Mouse (Mus musculus) intestine, postnatal 0 days (tissue): ENCODE measurements at regions not wholly inside any gene's neighbourhood (a gene's known extent, or its start where the extent isn't known, plus 50 kb on each side); places are given as distances from the start of the nearest gene placed in this dataset.

ENCODE experiments used
- ATAC-seq: fragments of 200-750 bp; cut with Nextera tagmentation; 2 replicates; pipeline ENCODE4 v1.8.0; 2017; ENCODE audit warnings: mild to moderate bottlenecking, moderate TSS enrichment, moderate library complexity
- H3K27ac ChIP-seq: fragments of 300-500 bp; sonication (generic); 2 replicates; pipeline ENCODE4 v1.5.1; 2014; ENCODE audit warnings: mild to moderate bottlenecking, low read depth, low read length, moderate library complexity
- H3K27me3 ChIP-seq: fragments of 300-500 bp; sonication (generic); replicated peaks from 2 replicates; pipeline ENCODE4 v1.6.1; 2014; ENCODE audit warnings: low read length, mixed read lengths; ENCODE audit not compliant: control insufficient read depth, insufficient read depth
- H3K36me3 ChIP-seq: fragments of 300-500 bp; sonication (generic); 2 replicates; pipeline ENCODE4 v1.6.1; 2014; ENCODE audit warnings: mild to moderate bottlenecking, moderate library complexity; ENCODE audit not compliant: control insufficient read depth, insufficient read depth
- H3K4me1 ChIP-seq: fragments of 300-500 bp; sonication (generic); replicated peaks from 2 replicates; pipeline ENCODE4 v1.6.1; 2014; ENCODE audit warnings: antibody characterized with exemption, low read length, mixed read lengths; ENCODE audit not compliant: control insufficient read depth, insufficient read depth
- H3K4me2 ChIP-seq: fragments of 300-500 bp; sonication (generic); replicated peaks from 2 replicates; pipeline ENCODE4 v1.6.1; 2014; ENCODE audit warnings: low read depth, mild to moderate bottlenecking, moderate library complexity
- H3K4me3 ChIP-seq: fragments of 300-500 bp; sonication (generic); 2 replicates; pipeline ENCODE4 v1.5.1; 2014; ENCODE audit warnings: low read depth, low read length
- H3K9ac ChIP-seq: fragments of 300-500 bp; sonication (generic); 2 replicates; pipeline ENCODE4 v1.6.1; 2014; ENCODE audit warnings: mild to moderate bottlenecking, low read depth, low read length
- H3K9me3 ChIP-seq: fragments of 300-500 bp; sonication (generic); 2 replicates; pipeline ENCODE4 v1.6.1; 2016; ENCODE audit warnings: mixed run types; ENCODE audit not compliant: control insufficient read depth
- CTCF ChIP-seq: sonication (generic); IDR thresholded peaks from 2 replicates; pipeline ENCODE4 v1.5.1; 2016; ENCODE audit warnings: low read depth, mild to moderate bottlenecking, control low read depth, antibody characterized with exemption, moderate library complexity
- WGBS: fragments of 180-500 bp; shearing (Covaris S2); extraction: QIAGEN DNeasy Blood & Tissue Kit; methylation state at CpG from one replicate; pipeline ENCODE4 v1.1.7; 2014; 5-methylcytosine and 5-hydroxymethylcytosine counted together

GRCm38 (mm10) chr8:18467511-18467910 is 510.5 kb downstream of the Defb40 start:
- H3K4me3 ChIP-seq: no peak overlapping the region
- H3K9me3 ChIP-seq: no peaks in the 10 kb centered on the region
- 43% methylated on average over 7 of the region's 7 CpGs for WGBS
- no peak overlapping the region for H3K27ac ChIP-seq
- ATAC-seq: no peak
- H3K36me3 ChIP-seq: no peaks in the 10 kb centered on the region
- TF ChIP-seq CTCF: no peak
- H3K4me2 ChIP-seq: no peak overlapping the region
- H3K9ac ChIP-seq: no peak overlapping the region
- H3K4me1 ChIP-seq: no peaks in the 10 kb centered on the region
- H3K27me3 ChIP-seq: no peaks in the 10 kb centered on the region

DNA sequence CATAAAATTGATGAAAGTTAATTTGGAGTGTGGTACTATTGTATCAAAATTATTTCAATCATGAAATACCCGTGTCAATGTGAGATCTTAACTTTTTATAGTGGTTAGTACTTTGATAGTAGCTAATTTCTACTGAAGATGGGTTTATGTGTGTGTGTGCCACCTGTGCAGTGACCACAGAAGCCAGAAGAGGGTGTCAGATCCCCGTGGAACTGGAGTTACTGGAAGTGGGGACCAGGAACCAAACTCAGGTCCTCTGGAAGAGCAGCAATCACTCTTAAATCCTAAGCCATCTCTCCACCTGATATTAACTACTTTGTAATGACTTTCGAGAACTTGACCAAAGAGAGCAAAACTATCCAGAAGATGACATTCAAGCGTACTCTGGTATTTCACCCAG is 517.4 kb downstream of the Defb40 start:
- Histone ChIP-seq H3K27ac (no peak overlapping the region), H3K4me2 (no peak overlapping the region), H3K36me3 (no peaks in the 10 kb centered on the region), H3K4me3 (no peak overlapping the region), H3K9me3 (no peaks in the 10 kb centered on the region), H3K4me1 (no peaks in the 10 kb centered on the region), H3K27me3 (no peaks in the 10 kb centered on the region), H3K9ac (no peak overlapping the region)
- no peak for TF ChIP-seq CTCF
- 76% methylated on average over 4 of the region's 4 CpGs for WGBS
- ATAC-seq: no peak

DNA sequence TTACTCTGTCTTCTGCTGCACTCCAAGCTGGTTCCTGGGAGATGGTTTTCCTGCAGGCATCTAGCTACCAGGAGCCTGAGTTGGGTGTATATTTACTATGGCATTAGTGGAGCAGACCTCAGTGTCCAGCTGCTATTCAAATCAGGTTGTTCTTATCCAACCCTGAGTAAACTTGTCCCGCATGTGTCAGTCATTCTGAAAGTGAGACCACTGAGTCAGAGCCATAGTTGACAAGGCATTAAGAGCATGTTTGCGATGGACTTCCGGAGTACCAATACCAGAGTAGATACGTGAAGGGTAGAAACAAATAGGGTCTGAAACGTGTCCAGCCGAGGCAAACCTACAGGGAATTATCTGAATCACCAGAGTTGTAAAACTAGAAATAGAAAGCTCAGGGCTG is 520.6 kb downstream of the Defb40 start:
- no peak overlapping the region for H3K27ac ChIP-seq
- WGBS: 51% methylated on average over 6 of the region's 6 CpGs
- no peak overlapping the region for H3K9ac ChIP-seq
- H3K4me2 ChIP-seq: no peak overlapping the region
- H3K4me3 ChIP-seq: no peak overlapping the region
- no peaks in the 10 kb centered on the region for H3K4me1 ChIP-seq
- no peak for ATAC-seq
- no peak for TF ChIP-seq CTCF
- H3K9me3 ChIP-seq: no peaks in the 10 kb centered on the region
- no peaks in the 10 kb centered on the region for H3K36me3 ChIP-seq
- no peaks in the 10 kb centered on the region for H3K27me3 ChIP-seq

DNA sequence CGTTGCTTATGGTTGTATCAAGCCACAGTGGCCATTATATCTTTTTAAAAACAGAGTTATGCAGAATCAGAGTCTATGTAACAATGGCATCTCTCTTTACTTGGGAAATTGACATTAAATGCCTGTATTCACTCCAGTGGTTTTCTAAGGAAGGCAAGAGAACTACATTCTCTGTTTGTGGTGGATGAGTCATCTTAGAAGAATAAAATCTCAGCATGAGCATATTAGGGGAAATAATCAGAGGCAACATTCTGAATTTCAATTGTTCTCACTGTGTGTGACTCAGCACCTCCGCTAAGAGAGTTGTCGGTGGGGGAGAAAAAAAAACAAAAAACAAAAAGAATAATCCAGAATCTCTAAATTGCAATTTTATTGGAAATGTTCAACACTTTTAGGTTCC is 529.0 kb downstream of the Defb40 start:
- no peak for TF ChIP-seq CTCF
- no peak overlapping the region for H3K4me3 ChIP-seq
- no peak overlapping the region for H3K27ac ChIP-seq
- H3K9ac ChIP-seq: no peak overlapping the region
- no peaks in the 10 kb centered on the region for H3K4me1 ChIP-seq
- H3K9me3 ChIP-seq: no peaks in the 10 kb centered on the region
- H3K4me2 ChIP-seq: no peak overlapping the region
- H3K27me3 ChIP-seq: no peaks in the 10 kb centered on the region
- WGBS: 81% methylated on average over 3 of the region's 3 CpGs
- H3K36me3 ChIP-seq: no peaks in the 10 kb centered on the region
- ATAC-seq: no peak

GRCm38 (mm10) chr8:18442212-18442611 is 535.8 kb downstream of the Defb40 start:
- Histone ChIP-seq H3K4me1 (no peaks in the 10 kb centered on the region), H3K4me3 (no peak overlapping the region), H3K27ac (no peak overlapping the region), H3K9ac (no peak overlapping the region), H3K4me2 (no peak overlapping the region), H3K27me3 (no peaks in the 10 kb centered on the region), H3K9me3 (no peaks in the 10 kb centered on the region), H3K36me3 (no peaks in the 10 kb centered on the region)
- WGBS: 69% methylated on average over 3 of the region's 3 CpGs
- TF ChIP-seq CTCF: no peak
- no peak for ATAC-seq

GRCm38 (mm10) chr8:18422846-18423245 is 555.2 kb downstream of the Defb40 start:
- H3K9ac ChIP-seq: no peak overlapping the region
- TF ChIP-seq CTCF: no peak

DNA sequence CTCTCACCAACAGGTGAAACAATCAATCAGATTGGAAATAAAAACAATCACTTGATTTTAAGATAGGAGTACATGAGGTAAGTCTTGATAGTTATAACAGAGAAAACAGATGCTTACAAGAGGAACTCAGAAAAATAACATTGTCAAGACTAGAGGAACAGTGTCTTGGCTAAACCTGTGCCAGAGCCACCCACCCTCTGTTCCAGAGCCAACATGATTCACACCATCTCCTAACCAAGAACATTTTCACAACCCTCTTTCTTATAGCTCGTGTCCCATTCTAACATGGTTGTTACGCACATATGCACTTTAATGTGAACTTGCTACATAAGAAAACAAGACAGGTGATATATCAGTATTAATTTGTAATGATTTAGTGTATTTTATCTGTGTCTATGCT is 565.6 kb downstream of the Defb40 start:
- H3K27me3 ChIP-seq: no peaks in the 10 kb centered on the region
- H3K4me3 ChIP-seq: no peak overlapping the region
- H3K4me2 ChIP-seq: no peak overlapping the region
- H3K27ac ChIP-seq: no peak overlapping the region
- H3K36me3 ChIP-seq: no peaks in the 10 kb centered on the region
- no peaks in the 10 kb centered on the region for H3K9me3 ChIP-seq
- H3K4me1 ChIP-seq: no peaks in the 10 kb centered on the region
- 89% methylated on average over 2 of the region's 2 CpGs for WGBS
- TF ChIP-seq CTCF: no peak
- no peak for ATAC-seq
- no peak overlapping the region for H3K9ac ChIP-seq

More at GRCm38 (mm10) chr8:18422846-18423245, 555.2 kb downstream of the Defb40 start:
- H3K36me3 ChIP-seq: no peaks in the 10 kb centered on the region
- H3K27me3 ChIP-seq: no peaks in the 10 kb centered on the region
- no peak overlapping the region for H3K4me2 ChIP-seq
- 78% methylated on average over 5 of the region's 5 CpGs for WGBS
- no peak overlapping the region for H3K4me3 ChIP-seq
- H3K27ac ChIP-seq: no peak overlapping the region
- no peak for ATAC-seq
- no peaks in the 10 kb centered on the region for H3K4me1 ChIP-seq
- no peaks in the 10 kb centered on the region for H3K9me3 ChIP-seq
